Mouse (Mus musculus): Measurements from ENCODE around the gene Ranbp9. TPM values are rescaled to one million over a fixed set of nuclear protein-coding genes. Genes with fewer than 3 reads are reported as not detected.
"Not testable (repeated sequence)": the region's sequence is repeated elsewhere in the genome, so short reads cannot be mapped to it uniquely, and the experiment has no call there.

The Ranbp9 gene
- polyA plus RNA-seq, 1 experiment from 2014 or later = 11.2 TPM

DNA sequence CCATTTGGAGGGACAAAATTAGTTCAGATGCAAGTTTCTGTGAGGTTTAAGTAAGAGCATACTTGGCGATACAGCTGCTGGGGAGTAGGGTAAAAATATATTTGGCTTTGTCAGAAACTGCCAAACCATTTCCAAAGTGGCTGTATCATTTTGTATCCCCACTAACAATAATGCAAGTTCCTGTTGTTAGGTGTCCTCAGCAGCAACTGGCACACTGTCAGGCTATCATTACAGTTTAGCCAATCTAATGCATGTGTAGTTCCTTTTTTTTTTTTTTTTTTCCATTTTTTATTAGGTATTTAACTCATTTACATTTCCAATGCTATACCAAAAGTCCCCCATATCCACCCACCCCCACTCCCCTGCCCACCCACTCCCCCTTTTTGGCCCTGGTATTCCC, 9.2 kb downstream of the Ranbp9 start:
- not testable (repeated sequence) for H3K4me2 ChIP-seq (ENCODE audit: low read length); H3K27me3 ChIP-seq (replicated peaks; ENCODE audit: control insufficient read depth, insufficient read depth, low read length); H3K4me1 ChIP-seq (ENCODE audit: control insufficient read depth, insufficient read depth, low read depth, low read length); H3K4me3 ChIP-seq (ENCODE audit: low read length); H3K27ac ChIP-seq (ENCODE audit: low read depth, low read length); H3K9ac ChIP-seq (ENCODE audit: low read depth, low read length); ATAC-seq; H3K36me3 ChIP-seq (ENCODE audit: control insufficient read depth, insufficient read depth, low read length); H3K9me3 ChIP-seq (ENCODE audit: control insufficient read depth, low read length)
- 100% methylated on average over 1 of the region's 1 CpGs for WGBS

DNA sequence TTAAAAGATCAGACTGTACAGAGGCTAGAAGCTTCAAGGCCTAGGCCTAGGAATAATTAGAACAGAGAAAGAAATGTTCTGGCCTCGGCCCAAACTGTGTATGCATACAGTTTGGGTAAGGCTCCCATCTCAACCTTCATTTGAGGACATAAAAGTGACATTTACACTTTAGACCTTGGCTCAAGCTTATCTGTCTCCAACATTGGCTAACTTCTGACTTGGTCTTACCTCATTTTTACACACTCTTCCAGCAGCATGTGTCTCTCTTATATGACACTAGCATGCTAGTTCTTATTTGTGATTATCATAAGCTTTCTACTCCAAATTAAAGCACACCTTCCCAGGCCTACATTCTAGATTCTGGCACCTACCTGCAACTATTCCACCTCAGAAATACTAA, 11.5 kb downstream of the Ranbp9 start:
- 0 out of 2 replicates have a peak, but pooled peaks cover 3% of the 10 kb centered on the region for H3K4me1 ChIP-seq (ENCODE audit: control insufficient read depth, insufficient read depth, low read depth, low read length)
- H3K27ac ChIP-seq (ENCODE audit: low read depth, low read length) = no peak overlapping the region
- no peak overlapping the region for H3K4me2 ChIP-seq (ENCODE audit: low read length)
- ATAC-seq = no peak
- H3K9me3 ChIP-seq (ENCODE audit: control insufficient read depth, low read length) = peaks cover 4% of the 10 kb centered on the region; the same call in 1 of the 2 replicates
- no peak overlapping the region for H3K9ac ChIP-seq (ENCODE audit: low read depth, low read length)
- WGBS = 92% methylated on average over 1 of the region's 1 CpGs
- H3K36me3 ChIP-seq (ENCODE audit: control insufficient read depth, insufficient read depth, low read length) = no peaks in the 10 kb centered on the region
- no peaks in the 10 kb centered on the region for H3K27me3 ChIP-seq (replicated peaks; ENCODE audit: control insufficient read depth, insufficient read depth, low read length)
- no peak overlapping the region for H3K4me3 ChIP-seq (ENCODE audit: low read length)

DNA sequence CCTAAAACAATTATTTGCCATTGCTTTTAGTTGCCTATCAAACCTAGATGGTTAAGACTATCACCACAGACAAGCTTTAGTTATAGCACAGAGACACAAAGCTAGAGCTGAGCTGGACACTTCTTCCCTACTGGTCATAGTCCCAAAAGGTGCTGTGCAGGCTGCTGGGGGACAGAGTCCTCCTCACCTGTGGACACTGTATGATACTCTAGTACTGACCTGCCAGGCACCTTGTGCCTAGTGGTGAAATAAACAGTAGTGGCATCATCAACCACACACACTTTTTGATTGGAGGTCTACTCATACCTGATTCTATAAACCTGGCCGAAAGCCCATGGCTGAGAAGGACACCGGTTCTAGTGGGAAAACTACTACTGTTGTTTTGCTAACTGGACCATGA, 16.5 kb downstream of the Ranbp9 start:
- H3K27me3 ChIP-seq (replicated peaks; ENCODE audit: control insufficient read depth, insufficient read depth, low read length) = no peaks in the 10 kb centered on the region
- no peak overlapping the region for H3K27ac ChIP-seq (ENCODE audit: low read depth, low read length)
- H3K36me3 ChIP-seq (ENCODE audit: control insufficient read depth, insufficient read depth, low read length) = no peaks in the 10 kb centered on the region; the same call in 1 of the 2 replicates
- no peak for ATAC-seq
- no peak overlapping the region for H3K9ac ChIP-seq (ENCODE audit: low read depth, low read length)
- no peaks in the 10 kb centered on the region for H3K4me1 ChIP-seq (ENCODE audit: control insufficient read depth, insufficient read depth, low read depth, low read length)
- WGBS = 100% methylated on average over 2 of the region's 2 CpGs
- peaks cover 2% of the 10 kb centered on the region; the same call in 1 of the 2 replicates for H3K9me3 ChIP-seq (ENCODE audit: control insufficient read depth, low read length)
- H3K4me2 ChIP-seq (ENCODE audit: low read length) = no peak overlapping the region
- no peak overlapping the region for H3K4me3 ChIP-seq (ENCODE audit: low read length)

DNA sequence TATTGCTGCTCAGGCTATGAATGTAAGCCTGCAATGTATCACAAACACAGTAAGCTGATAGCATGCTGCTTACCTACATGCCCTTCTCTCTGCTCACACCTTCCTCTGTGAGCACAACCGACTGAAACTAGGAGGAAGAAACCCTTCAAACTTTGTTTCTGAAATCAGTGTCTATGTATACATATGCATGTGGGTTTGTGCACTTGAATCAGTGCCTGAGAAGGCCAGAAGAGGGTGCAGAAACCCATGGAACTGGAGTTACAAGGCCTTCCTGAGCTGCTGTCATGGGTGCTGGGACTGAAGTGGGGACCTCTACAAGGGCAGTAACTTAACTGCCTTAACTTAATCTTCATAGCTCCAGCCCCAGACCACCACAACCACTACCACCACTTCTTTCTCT, 23.9 kb downstream of the Ranbp9 start:
- no peak overlapping the region for H3K4me2 ChIP-seq (ENCODE audit: low read length)
- no peak overlapping the region for H3K4me3 ChIP-seq (ENCODE audit: low read length)
- WGBS = 88% methylated on average over 1 of the region's 1 CpGs

DNA sequence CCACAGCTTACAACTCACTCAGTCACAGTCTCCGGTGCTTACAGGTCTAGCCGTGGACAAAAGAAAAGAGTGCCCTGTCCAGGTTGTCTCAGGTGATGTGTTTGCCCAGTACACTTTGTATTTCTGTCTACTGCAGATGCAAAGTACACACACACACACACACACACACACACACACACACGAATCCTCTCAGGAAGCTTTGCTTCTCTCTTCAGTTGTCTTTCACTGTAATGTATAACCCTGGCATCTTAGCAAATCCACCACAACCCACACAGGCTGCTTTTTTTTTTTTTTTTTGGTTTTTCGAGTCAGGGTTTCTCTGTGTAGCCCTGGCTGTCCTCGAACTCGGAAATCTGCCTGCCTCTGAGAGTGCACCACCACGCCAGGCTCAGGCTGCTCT, 26.7 kb downstream of the Ranbp9 start:
- H3K4me1 ChIP-seq (ENCODE audit: control insufficient read depth, insufficient read depth, low read depth, low read length) = peaks cover 2% of the 10 kb centered on the region
- no peaks in the 10 kb centered on the region for H3K27me3 ChIP-seq (replicated peaks; ENCODE audit: control insufficient read depth, insufficient read depth, low read length)
- H3K4me3 ChIP-seq (ENCODE audit: low read length) = no peak overlapping the region
- 89% methylated on average over 7 of the region's 7 CpGs for WGBS
- no peaks in the 10 kb centered on the region for H3K9me3 ChIP-seq (ENCODE audit: control insufficient read depth, low read length)
- no peak overlapping the region for H3K27ac ChIP-seq (ENCODE audit: low read depth, low read length)
- H3K36me3 ChIP-seq (ENCODE audit: control insufficient read depth, insufficient read depth, low read length) = no peaks in the 10 kb centered on the region
- H3K9ac ChIP-seq (ENCODE audit: low read depth, low read length) = no peak overlapping the region
- ATAC-seq = no peak
- no peak overlapping the region for H3K4me2 ChIP-seq (ENCODE audit: low read length)

More for the DNA sequence above, 23.9 kb downstream of the Ranbp9 start:
- no peaks in the 10 kb centered on the region; the same call in 1 of the 2 replicates for H3K36me3 ChIP-seq (ENCODE audit: control insufficient read depth, insufficient read depth, low read length)
- H3K9me3 ChIP-seq (ENCODE audit: control insufficient read depth, low read length) = no peaks in the 10 kb centered on the region
- H3K27me3 ChIP-seq (replicated peaks; ENCODE audit: control insufficient read depth, insufficient read depth, low read length) = no peaks in the 10 kb centered on the region
- no peak overlapping the region for H3K27ac ChIP-seq (ENCODE audit: low read depth, low read length)
- ATAC-seq = no peak
- H3K4me1 ChIP-seq (ENCODE audit: control insufficient read depth, insufficient read depth, low read depth, low read length) = peaks cover 2% of the 10 kb centered on the region
- H3K9ac ChIP-seq (ENCODE audit: low read depth, low read length) = no peak overlapping the region

DNA sequence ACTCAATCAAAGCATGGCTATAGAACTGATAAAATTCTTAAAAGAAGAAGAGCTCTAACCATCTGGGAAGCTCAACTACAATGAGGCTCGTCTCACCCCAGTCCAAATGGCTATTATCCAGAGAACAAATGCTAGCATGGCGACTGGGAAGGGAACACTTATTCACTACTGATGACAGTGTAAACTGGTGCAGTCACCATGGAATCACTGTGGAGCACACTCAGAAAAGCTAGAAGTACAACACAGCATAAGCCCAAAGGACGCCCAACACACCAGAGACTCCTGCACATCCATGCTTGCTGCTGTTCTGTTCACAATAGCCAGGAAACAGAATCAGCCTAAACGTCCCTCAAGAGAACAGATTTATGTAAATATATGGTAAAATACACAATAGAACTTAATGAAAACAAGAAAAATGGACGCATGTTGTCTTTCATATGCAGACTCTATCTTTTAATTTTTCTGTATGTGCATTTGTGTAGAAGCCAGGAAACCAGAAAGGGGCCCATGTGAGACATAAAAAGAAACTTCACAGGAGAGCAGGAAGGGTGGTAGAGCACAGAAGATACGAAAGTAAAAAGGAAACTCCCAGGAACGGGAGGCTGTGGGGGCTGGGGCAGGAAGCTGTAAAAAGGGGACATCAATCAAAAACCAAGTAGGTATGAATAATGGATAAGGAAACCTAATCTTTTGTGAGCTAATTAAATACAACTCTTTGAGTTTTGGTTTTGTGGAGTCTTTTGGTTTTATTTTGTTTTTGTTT, 28.1 kb downstream of the Ranbp9 start:
- Histone ChIP-seq H3K4me3 (ENCODE audit: low read length) (no peak overlapping the region), H3K4me1 (ENCODE audit: control insufficient read depth, insufficient read depth, low read depth, low read length) (peaks cover 2% of the 10 kb centered on the region), H3K4me2 (ENCODE audit: low read length) (no peak overlapping the region), H3K36me3 (ENCODE audit: control insufficient read depth, insufficient read depth, low read length) (no peaks in the 10 kb centered on the region), H3K27me3 (replicated peaks; ENCODE audit: control insufficient read depth, insufficient read depth, low read length) (no peaks in the 10 kb centered on the region), H3K9me3 (ENCODE audit: control insufficient read depth, low read length) (no peaks in the 10 kb centered on the region), H3K9ac (ENCODE audit: low read depth, low read length) (no peak overlapping the region), H3K27ac (ENCODE audit: low read depth, low read length) (no peak overlapping the region)
- WGBS = 23% methylated on average over 7 of the region's 7 CpGs
- ATAC-seq = no peak

DNA sequence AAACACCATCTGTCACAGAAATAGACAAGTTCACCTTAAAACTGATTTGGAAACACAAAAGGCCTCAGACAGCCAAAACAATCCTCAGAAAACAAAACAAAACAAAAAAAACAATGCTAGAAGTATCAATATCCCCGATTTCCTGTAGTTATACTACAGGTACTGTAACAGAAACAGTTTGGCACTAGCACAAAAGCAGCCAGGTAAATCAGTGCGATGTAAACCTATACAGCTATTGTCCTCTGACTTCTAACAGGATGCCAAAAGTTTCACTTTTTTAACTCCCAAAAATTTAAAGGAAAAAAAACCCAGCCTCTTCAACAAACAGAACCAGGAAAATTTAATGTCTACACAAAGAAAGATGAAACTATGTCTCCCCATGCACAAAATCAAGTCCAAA, 28.9 kb downstream of the Ranbp9 start:
- WGBS = 80% methylated on average over 2 of the region's 2 CpGs
- H3K4me3 ChIP-seq (ENCODE audit: low read length) = no peak overlapping the region

DNA sequence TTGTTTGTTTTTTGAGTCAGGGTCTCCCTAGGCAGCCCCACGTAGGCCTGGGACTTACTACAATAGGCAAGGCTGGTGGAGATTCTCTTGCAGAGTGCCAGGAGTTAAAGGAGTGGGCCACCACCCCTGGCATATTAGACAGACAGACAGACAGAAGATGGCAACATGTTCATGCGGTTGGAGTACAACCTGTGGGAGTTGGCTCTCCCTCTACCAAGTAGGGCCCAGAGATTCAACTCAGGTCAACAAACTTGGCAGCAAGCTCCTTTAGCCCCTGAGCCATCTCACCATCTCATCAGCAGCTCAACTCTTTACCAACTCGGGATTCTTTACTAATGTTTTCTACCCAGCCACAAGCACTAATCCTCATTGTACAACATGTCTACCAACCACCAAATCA, 30.4 kb downstream of the Ranbp9 start:
- 91% methylated on average over 3 of the region's 3 CpGs for WGBS
- Histone ChIP-seq H3K9me3 (ENCODE audit: control insufficient read depth, low read length) (no peaks in the 10 kb centered on the region), H3K27ac (ENCODE audit: low read depth, low read length) (no peak overlapping the region), H3K4me3 (ENCODE audit: low read length) (no peak overlapping the region), H3K27me3 (replicated peaks; ENCODE audit: control insufficient read depth, insufficient read depth, low read length) (no peaks in the 10 kb centered on the region), H3K4me1 (ENCODE audit: control insufficient read depth, insufficient read depth, low read depth, low read length) (peaks cover 2% of the 10 kb centered on the region), H3K36me3 (ENCODE audit: control insufficient read depth, insufficient read depth, low read length) (no peaks in the 10 kb centered on the region), H3K9ac (ENCODE audit: low read depth, low read length) (no peak overlapping the region), H3K4me2 (ENCODE audit: low read length) (no peak overlapping the region)
- ATAC-seq = no peak

More for the DNA sequence above, 28.9 kb downstream of the Ranbp9 start:
- H3K27ac ChIP-seq (ENCODE audit: low read depth, low read length) = no peak overlapping the region
- H3K27me3 ChIP-seq (replicated peaks; ENCODE audit: control insufficient read depth, insufficient read depth, low read length) = no peaks in the 10 kb centered on the region
- no peak overlapping the region for H3K9ac ChIP-seq (ENCODE audit: low read depth, low read length)
- ATAC-seq = no peak
- peaks cover 2% of the 10 kb centered on the region for H3K4me1 ChIP-seq (ENCODE audit: control insufficient read depth, insufficient read depth, low read depth, low read length)
- no peak overlapping the region for H3K4me2 ChIP-seq (ENCODE audit: low read length)
- no peaks in the 10 kb centered on the region for H3K36me3 ChIP-seq (ENCODE audit: control insufficient read depth, insufficient read depth, low read length)
- H3K9me3 ChIP-seq (ENCODE audit: control insufficient read depth, low read length) = no peaks in the 10 kb centered on the region

DNA sequence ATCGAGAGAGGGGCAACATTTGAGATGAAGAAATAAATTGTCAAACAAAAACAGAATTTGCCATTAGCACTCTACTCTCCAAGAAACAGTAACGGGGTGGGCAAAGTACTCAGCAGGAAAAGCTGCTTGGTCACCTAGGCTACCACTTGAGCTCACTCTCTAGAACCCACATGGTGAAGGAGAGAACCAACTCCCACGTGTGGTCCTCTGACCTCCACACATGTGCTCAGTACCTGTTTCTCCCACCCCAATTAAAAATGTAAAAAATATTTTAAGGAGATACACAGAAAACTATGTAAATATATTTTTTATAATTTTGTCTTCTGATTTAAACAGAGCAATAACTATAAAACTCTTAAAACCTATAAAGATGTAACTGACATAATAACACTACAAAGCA, 33.4 kb downstream of the Ranbp9 start:
- WGBS = 73% methylated on average over 3 of the region's 3 CpGs
- H3K4me1 ChIP-seq (ENCODE audit: control insufficient read depth, insufficient read depth, low read depth, low read length) = no peaks in the 10 kb centered on the region; the same call in none of the 2 replicates
- no peak overlapping the region for H3K27ac ChIP-seq (ENCODE audit: low read depth, low read length)
- H3K4me2 ChIP-seq (ENCODE audit: low read length) = no peak overlapping the region
- no peak overlapping the region for H3K4me3 ChIP-seq (ENCODE audit: low read length)
- no peaks in the 10 kb centered on the region for H3K27me3 ChIP-seq (replicated peaks; ENCODE audit: control insufficient read depth, insufficient read depth, low read length)
- H3K9ac ChIP-seq (ENCODE audit: low read depth, low read length) = no peak overlapping the region
- ATAC-seq = no peak
- no peaks in the 10 kb centered on the region for H3K36me3 ChIP-seq (ENCODE audit: control insufficient read depth, insufficient read depth, low read length)
- H3K9me3 ChIP-seq (ENCODE audit: control insufficient read depth, low read length) = no peaks in the 10 kb centered on the region

Measured in hindbrain, embryonic 16.5 days (tissue).